Mouse (Mus musculus) heart, postnatal 0 days (tissue): ENCODE measurements around the gene Fam53b.

ENCODE experiments used
- CTCF ChIP-seq: IDR thresholded peaks from 2 replicates; pipeline ENCODE4 v1.5.1; 2016; ENCODE audit warnings: antibody characterized with exemption, control low read depth, low read depth
- EP300 ChIP-seq: IDR thresholded peaks from 2 replicates; pipeline ENCODE4 v1.6.1; 2016; ENCODE audit warnings: antibody characterized with exemption, low read depth

- TF ChIP-seq CTCF: no peak
- TF ChIP-seq EP300: no peak
Measured at GRCm38 (mm10) chr7:132853946-132854345, 40.3 kb upstream of the Fam53b start.
